Mouse (Mus musculus) midbrain, postnatal 0 days (tissue): ENCODE measurements around the gene 4930568D16Rik. TPM values are rescaled to one million over a fixed set of nuclear protein-coding genes. Genes with fewer than 3 reads are reported as not detected.

Experiments
- ATAC-seq: fragments of 200-750 bp; cut with Nextera tagmentation; 2 replicates; pipeline ENCODE4 v1.8.0; 2017; ENCODE audit warnings: moderate number of reproducible peaks, mild to moderate bottlenecking, moderate TSS enrichment, moderate library complexity; ENCODE audit not compliant: low FRiP score
- DNase-seq: peaks from one replicate; pipeline ENCODE4 v3.0.0-alpha.2; 2015; ENCODE audit warnings: low spot score
- H3K27ac ChIP-seq: fragments of 300-500 bp; sonication (generic); 2 replicates; pipeline ENCODE4 v1.5.1; 2014; ENCODE audit warnings: low read depth, mild to moderate bottlenecking, low read length, mixed read lengths
- H3K27me3 ChIP-seq: fragments of 300-500 bp; sonication (generic); 2 replicates; pipeline ENCODE4 v1.6.1; 2014; ENCODE audit warnings: low read length, control low read depth, mixed read lengths; ENCODE audit not compliant: insufficient read depth
- H3K36me3 ChIP-seq: fragments of 300-500 bp; sonication (generic); 2 replicates; pipeline ENCODE4 v1.6.1; 2014; ENCODE audit warnings: low read length, control low read depth, mixed read lengths; ENCODE audit not compliant: insufficient read depth
- H3K4me1 ChIP-seq: fragments of 300-500 bp; sonication (generic); 2 replicates; pipeline ENCODE4 v1.6.1; 2014; ENCODE audit warnings: mild to moderate bottlenecking, control low read depth, antibody characterized with exemption, low read length, mixed read lengths; ENCODE audit not compliant: insufficient read depth
- H3K4me2 ChIP-seq: fragments of 300-500 bp; sonication (generic); 2 replicates; pipeline ENCODE4 v1.6.1; 2014; ENCODE audit warnings: low read depth, mild to moderate bottlenecking, low read length, mixed read lengths; ENCODE audit not compliant: poor library complexity, severe bottlenecking
- H3K4me3 ChIP-seq: fragments of 300-500 bp; sonication (generic); 2 replicates; pipeline ENCODE4 v1.5.1; 2014; ENCODE audit warnings: low read depth, mild to moderate bottlenecking, low read length, moderate library complexity
- H3K9ac ChIP-seq: fragments of 300-500 bp; sonication (generic); replicated peaks from 2 replicates; pipeline ENCODE4 v1.6.1; 2014; ENCODE audit warnings: mild to moderate bottlenecking, low read length, moderate library complexity, mixed read lengths; ENCODE audit not compliant: poor library complexity, severe bottlenecking
- H3K9me3 ChIP-seq: fragments of 300-500 bp; sonication (generic); 2 replicates; pipeline ENCODE4 v1.6.1; 2016; ENCODE audit warnings: low read length, control low read depth
- CTCF ChIP-seq: IDR thresholded peaks from 2 replicates; pipeline ENCODE4 v1.5.1; 2016; ENCODE audit warnings: antibody characterized with exemption, mild to moderate bottlenecking
- WGBS: fragments of 180-500 bp; shearing (Covaris S2); extraction: QIAGEN DNeasy Blood & Tissue Kit; methylation state at CpG from one replicate; pipeline ENCODE4 v1.1.7; 2014; 5-methylcytosine and 5-hydroxymethylcytosine counted together
- polyA plus RNA-seq: library from polyadenylated mRNA; unstranded; fragments of >200 nt; fragmentation: Nextera tagmentation; extraction: Ambion mirVana; gene quantifications from 2 replicates; pipeline ENCODE4 v1.2.1, GENCODE M21; 2015
- total RNA-seq: library from RNA; depleted of rRNA; stranded (reverse); fragments of >200 nt; gene quantifications from 2 replicates; pipeline ENCODE4 v1.2.3, GENCODE M21; 2014; rRNA removed

Gene 4930568D16Rik
- total and polyA plus RNA-seq, 2 experiments from 2014 or later = not detected

GRCm38 (mm10) chr2:35308166-35308565 is 59.4 kb downstream of the 4930568D16Rik start:
- Histone ChIP-seq H3K4me3 (no peak overlapping the region), H3K9ac (no peak overlapping the region), H3K4me2 (no peak overlapping the region), H3K27ac (no peak overlapping the region), H3K36me3 (no peaks in the 10 kb centered on the region), H3K4me1 (no peaks in the 10 kb centered on the region), H3K27me3 (no peaks in the 10 kb centered on the region), H3K9me3 (no peaks in the 10 kb centered on the region)
- ATAC-seq (no peak), DNase-seq (no peak)
- WGBS = 83% methylated on average over 1 of the region's 1 CpGs
- TF ChIP-seq CTCF = no peak

Other genes starting within 250 kb of the 4930568D16Rik start
- 65.3 and 122 TPM in 2 replicates for gene Rab14, start 166.6 kb downstream of the 4930568D16Rik start, total RNA-seq
- gene Rab14, start 166.6 kb downstream of the 4930568D16Rik start, polyA plus RNA-seq = 458 and 504 TPM in 2 replicates
- 23.4 and 39.1 TPM in 2 replicates for gene Gsn, start 111.3 kb downstream of the 4930568D16Rik start, total RNA-seq
- gene Gsn, start 111.3 kb downstream of the 4930568D16Rik start, polyA plus RNA-seq = 26.2 and 28.5 TPM in 2 replicates
- gene Stom, start 30.8 kb downstream of the 4930568D16Rik start, total RNA-seq = 21.9 and 24.9 TPM in 2 replicates
- gene Stom, start 30.8 kb downstream of the 4930568D16Rik start, polyA plus RNA-seq = 23.1 and 23.3 TPM in 2 replicates
- not detected in 2 replicates for gene 4930402F06Rik, start 29.4 kb upstream of the 4930568D16Rik start, total RNA-seq
- gene 4930402F06Rik, start 29.4 kb upstream of the 4930568D16Rik start, polyA plus RNA-seq = not detected in 2 replicates
- gene Ggta1, start 95.5 kb upstream of the 4930568D16Rik start, total RNA-seq = 5.1 and 5.4 TPM in 2 replicates
- 3.8 and 3.9 TPM in 2 replicates for gene Ggta1, start 95.5 kb upstream of the 4930568D16Rik start, polyA plus RNA-seq
- 161 and 175 TPM in 2 replicates for gene Dab2ip, start 190.5 kb upstream of the 4930568D16Rik start, total RNA-seq
- 71.5 and 73.3 TPM in 2 replicates for gene Dab2ip, start 190.5 kb upstream of the 4930568D16Rik start, polyA plus RNA-seq